Mouse (Mus musculus) spleen, adult 2 months (tissue): ENCODE measurements at regions not wholly inside any gene's neighbourhood (a gene's known extent, or its start where the extent isn't known, plus 50 kb on each side); places are given as distances from the start of the nearest gene placed in this dataset.

Experiments
- DNase-seq, 2 experiments: peaks; one replicate each; pipeline versions ENCODE4 v3.0.0 to v3.0.0-alpha.2; 2012 to 2021; ENCODE audit warnings: low spot score in 2 of 2, low read depth in 1 of 2
- H3K27ac ChIP-seq: fragments of 200-500 bp; 2 replicates; pipeline ENCODE4 v1.5.1; 2012; ENCODE audit warnings: low read length, inconsistent platforms; ENCODE audit not compliant: insufficient read depth
- H3K27me3 ChIP-seq: fragments of 200-500 bp; 2 replicates; pipeline ENCODE4 v1.6.1; 2012; ENCODE audit warnings: mild to moderate bottlenecking, moderate library complexity, low read length, inconsistent platforms; ENCODE audit not compliant: control insufficient read depth, insufficient read depth
- H3K36me3 ChIP-seq: fragments of 200-500 bp; 2 replicates; pipeline ENCODE4 v1.6.1; 2012; ENCODE audit warnings: mild to moderate bottlenecking, low read length, inconsistent platforms; ENCODE audit not compliant: control insufficient read depth, insufficient read depth
- H3K4me1 ChIP-seq: fragments of 200-500 bp; 2 replicates; pipeline ENCODE4 v1.6.1; 2011; ENCODE audit warnings: inconsistent platforms; ENCODE audit not compliant: control insufficient read depth, insufficient read depth, insufficient read length
- H3K4me3 ChIP-seq: fragments of 200-500 bp; 2 replicates; pipeline ENCODE4 v1.5.1; 2011; ENCODE audit warnings: mild to moderate bottlenecking, inconsistent platforms; ENCODE audit not compliant: insufficient read depth, insufficient read length; ENCODE audit errors: extremely low read depth
- CTCF ChIP-seq: fragments of 200-500 bp; IDR thresholded peaks from 2 replicates; pipeline ENCODE4 v1.5.1; 2011; ENCODE audit warnings: mild to moderate bottlenecking, inconsistent platforms; ENCODE audit not compliant: insufficient read depth, insufficient read length, insufficient replicate concordance; ENCODE audit errors: extremely low read depth
- POLR2A ChIP-seq: fragments of 200-500 bp; IDR thresholded peaks from 2 replicates; pipeline ENCODE4 v1.6.1; 2011; ENCODE audit warnings: low read depth, low read length, inconsistent platforms
- WGBS: fragments of 180-500 bp; shearing (Covaris S2); methylation state at CpG from one replicate; pipeline ENCODE4 v1.1.7; 2018; 5-methylcytosine and 5-hydroxymethylcytosine counted together

- Histone ChIP-seq H3K4me3 (no peak overlapping the region), H3K27me3 (no peaks in the 10 kb centered on the region), H3K36me3 (no peaks in the 10 kb centered on the region), H3K4me1 (no peaks in the 10 kb centered on the region), H3K27ac (no peak overlapping the region)
- TF ChIP-seq POLR2A (no peak), CTCF (no peak)
- DNase-seq = no peak
- WGBS = 82% methylated on average over 7 of the region's 7 CpGs
Observed at GRCm38 (mm10) chrX:12392145-12392825, 195.3 kb upstream of the Atp6ap2 start.

DNA sequence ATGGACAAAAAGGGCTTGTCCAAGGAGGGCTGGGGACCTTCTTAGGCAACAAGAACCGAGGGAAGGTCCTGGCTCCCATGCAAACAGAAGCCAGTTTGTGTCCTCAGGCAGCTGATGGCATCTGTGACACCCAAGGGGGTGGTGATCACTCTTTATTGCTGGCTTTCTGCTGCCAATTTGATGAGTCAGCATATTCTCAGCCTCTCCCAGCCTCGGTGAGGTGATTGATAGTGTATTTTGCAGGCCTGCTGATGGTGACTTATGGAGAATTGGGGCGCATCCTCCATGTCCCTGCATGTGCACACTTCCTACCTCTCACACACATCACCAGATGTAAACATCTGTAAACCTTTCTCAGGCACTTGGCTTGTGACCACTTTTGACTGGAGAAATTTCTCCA, 178.3 kb upstream of the Atp6ap2 start:
- Histone ChIP-seq H3K27me3 (no peaks in the 10 kb centered on the region), H3K36me3 (no peaks in the 10 kb centered on the region), H3K27ac (no peak overlapping the region), H3K4me1 (no peaks in the 10 kb centered on the region), H3K4me3 (no peak overlapping the region)
- DNase-seq = no peak
- 70% methylated on average over 3 of the region's 3 CpGs for WGBS
- no peak for TF ChIP-seq CTCF
- no peak for TF ChIP-seq POLR2A

- 83% methylated on average over 6 of the region's 6 CpGs for WGBS
- Histone ChIP-seq H3K4me1 (no peaks in the 10 kb centered on the region), H3K27ac (no peak overlapping the region), H3K36me3 (no peaks in the 10 kb centered on the region), H3K27me3 (no peaks in the 10 kb centered on the region), H3K4me3 (no peak overlapping the region)
- DNase-seq = no peak
- no peak for TF ChIP-seq POLR2A
Observed at GRCm38 (mm10) chrX:12425566-12425965, 162.0 kb upstream of the Atp6ap2 start.

DNA sequence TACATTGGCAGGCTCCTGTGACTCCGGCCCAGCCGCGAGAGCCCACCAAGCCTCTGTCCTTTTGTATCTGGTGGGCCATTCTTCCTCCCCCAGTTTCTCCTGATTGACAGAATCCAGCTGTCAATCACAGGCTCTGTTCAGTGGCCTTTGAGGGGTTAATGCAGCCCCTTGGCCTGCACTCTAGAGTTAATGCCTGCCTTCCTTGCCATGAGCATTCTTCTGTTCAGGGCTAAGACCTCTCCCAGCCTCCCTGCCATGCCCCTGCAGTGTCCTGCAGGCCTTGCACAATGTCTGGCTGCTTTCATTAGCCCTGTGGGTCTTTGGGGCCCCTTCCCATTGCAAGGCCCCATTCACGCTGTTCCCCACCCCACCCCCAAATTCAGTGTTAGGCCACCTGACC, 160.9 kb upstream of the Atp6ap2 start:
- Histone ChIP-seq H3K4me1 (no peaks in the 10 kb centered on the region), H3K27ac (no peak overlapping the region), H3K4me3 (no peak overlapping the region), H3K27me3 (no peaks in the 10 kb centered on the region), H3K36me3 (no peaks in the 10 kb centered on the region)
- WGBS = 95% methylated on average over 4 of the region's 4 CpGs
- no peak for TF ChIP-seq CTCF
- DNase-seq = no peak

- Histone ChIP-seq H3K27ac (no peak overlapping the region), H3K4me1 (no peaks in the 10 kb centered on the region), H3K36me3 (no peaks in the 10 kb centered on the region), H3K4me3 (no peak overlapping the region), H3K27me3 (no peaks in the 10 kb centered on the region)
- DNase-seq = no peak
- WGBS = 91% methylated on average over 2 of the region's 2 CpGs
- TF ChIP-seq CTCF (no peak), POLR2A (no peak)
Observed at GRCm38 (mm10) chrX:12432289-12432688, 155.3 kb upstream of the Atp6ap2 start.

GRCm38 (mm10) chrX:12435656-12436055, 151.9 kb upstream of the Atp6ap2 start:
- no peak for DNase-seq
- TF ChIP-seq CTCF (no peak), POLR2A (no peak)
- Histone ChIP-seq H3K4me3 (no peak overlapping the region), H3K36me3 (no peaks in the 10 kb centered on the region), H3K4me1 (no peaks in the 10 kb centered on the region), H3K27me3 (no peaks in the 10 kb centered on the region), H3K27ac (no peak overlapping the region)
- 80% methylated on average over 8 of the region's 8 CpGs for WGBS

DNA sequence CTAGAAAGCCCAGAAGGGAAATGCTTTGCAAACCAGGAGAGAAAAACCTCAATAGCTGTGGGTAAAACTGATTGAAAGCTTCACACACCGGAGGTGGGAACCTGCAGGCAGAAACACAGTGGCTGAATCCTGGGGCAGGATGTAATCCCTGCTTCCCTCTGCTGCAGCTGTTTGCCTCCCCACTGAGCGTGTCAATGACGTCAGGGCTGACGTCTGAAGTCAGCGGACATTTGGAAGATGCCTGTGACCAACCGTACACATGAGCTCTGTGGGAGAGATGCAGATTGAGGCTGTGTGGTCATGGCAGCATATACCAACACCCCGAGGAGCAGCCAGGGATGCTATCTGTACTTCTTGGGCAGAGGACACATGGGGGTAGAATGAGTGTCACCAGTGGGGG, 151.5 kb upstream of the Atp6ap2 start:
- DNase-seq = no peak
- Histone ChIP-seq H3K36me3 (no peaks in the 10 kb centered on the region), H3K27ac (no peak overlapping the region), H3K27me3 (no peaks in the 10 kb centered on the region), H3K4me1 (no peaks in the 10 kb centered on the region), H3K4me3 (no peak overlapping the region)
- TF ChIP-seq CTCF (no peak), POLR2A (no peak)
- WGBS = 63% methylated on average over 7 of the region's 7 CpGs
